Mouse (Mus musculus): ENCODE measurements at regions not wholly inside any gene's neighbourhood (a gene's known extent, or its start where the extent isn't known, plus 50 kb on each side); places are given as distances from the start of the nearest gene placed in this dataset.

DNA sequence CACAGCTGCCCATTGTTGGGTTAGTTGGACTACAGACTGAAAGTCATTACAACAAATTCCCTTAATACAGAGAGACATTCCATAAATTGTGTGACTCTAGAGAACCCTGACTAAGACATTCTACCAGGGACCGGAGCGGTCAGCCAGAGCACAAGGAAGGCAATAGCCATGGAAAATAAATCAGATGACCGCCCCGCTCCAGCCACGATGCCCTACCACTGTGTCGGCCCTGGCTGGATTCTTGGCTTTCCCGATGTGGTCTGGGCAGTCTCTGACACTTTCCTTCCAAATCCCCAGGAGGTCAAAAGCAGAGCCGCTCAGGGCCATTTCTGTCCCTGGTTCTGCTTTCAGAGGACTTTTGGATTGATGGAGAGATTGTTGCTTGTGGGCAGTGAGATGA, 57.8 kb downstream of the Lsm3 start:
- DNase-seq (ENCODE audit: low spot score in 2 of 2), result no peak

DNA sequence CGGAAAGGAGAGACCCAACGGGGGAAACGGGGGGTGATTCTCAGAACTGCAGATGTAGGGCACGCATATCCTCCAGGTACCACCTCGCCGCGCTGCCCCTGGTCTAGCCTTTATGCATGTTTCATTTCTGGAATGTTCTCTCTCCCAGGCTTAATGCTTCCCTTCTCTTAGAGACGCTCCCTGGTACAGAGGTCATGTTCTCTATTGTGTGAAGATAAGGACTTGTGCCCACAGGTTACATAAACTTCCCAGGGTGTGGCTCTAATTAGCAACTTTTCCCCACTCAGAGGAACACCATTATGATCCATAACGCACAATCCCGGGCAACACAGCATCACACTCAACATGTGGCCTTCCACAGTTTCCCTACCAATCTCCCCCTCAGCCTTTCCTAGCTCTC, 58.7 kb downstream of the Lsm3 start:
- no peak for DNase-seq (ENCODE audit: low spot score in 2 of 2)

DNA sequence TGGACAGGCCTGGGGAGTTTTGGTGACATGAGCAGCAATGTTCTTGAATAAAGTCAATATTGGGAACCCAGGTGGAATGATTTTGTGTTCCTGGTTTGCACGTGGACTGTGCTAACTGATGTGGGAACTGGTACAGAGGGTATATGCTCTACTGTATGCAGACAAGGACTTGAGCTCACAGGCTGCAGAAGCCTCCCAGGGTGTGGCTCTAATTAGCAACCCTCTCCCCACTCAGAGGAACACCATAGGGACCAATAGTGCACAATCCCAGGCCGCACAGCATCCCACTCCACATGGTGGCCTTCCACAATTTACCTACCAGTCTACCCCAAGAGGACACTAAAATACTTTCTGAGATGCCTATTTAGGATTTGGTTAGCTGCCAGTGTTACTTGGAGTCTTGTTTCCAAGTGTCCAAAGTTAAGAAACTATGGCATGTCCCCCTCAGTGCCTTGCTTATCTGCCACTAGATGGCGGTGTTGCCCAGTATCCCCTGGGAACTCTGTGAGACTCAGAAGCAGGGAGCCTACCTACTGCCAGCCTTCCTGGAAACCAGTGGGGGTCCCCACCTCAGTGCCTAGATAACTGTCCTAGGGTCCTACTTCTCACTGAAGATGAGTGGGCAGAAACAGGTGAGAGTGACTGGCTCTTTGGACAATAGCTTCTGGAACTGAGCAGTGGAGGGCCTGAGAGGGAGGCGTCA, 60.1 kb downstream of the Lsm3 start:
- peak; percentile 81 to 85 for DNase-seq (ENCODE audit: low spot score in 2 of 2)

DNA sequence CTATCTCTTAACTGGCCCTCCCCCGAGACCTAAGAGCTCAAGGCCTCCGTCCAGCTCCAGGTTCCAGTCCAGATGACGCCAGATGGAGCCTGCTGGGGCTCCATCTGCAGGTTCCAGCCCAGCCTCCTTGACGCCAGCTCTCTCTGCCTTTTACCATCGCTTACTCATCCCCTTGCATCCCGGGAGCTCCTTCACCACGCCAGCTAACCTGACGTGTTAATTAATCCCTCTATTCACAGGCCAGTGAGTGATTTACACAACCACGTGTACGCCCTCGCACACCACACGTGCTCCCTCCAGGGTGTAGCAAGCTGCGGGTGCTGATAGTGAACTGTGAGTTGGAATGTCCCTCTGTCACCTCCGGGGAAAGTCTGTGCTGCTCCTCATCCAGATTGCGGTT, 61.2 kb downstream of the Lsm3 start:
- DNase-seq (ENCODE audit: low spot score in 2 of 2), result peak; percentile 32 to 33

DNA sequence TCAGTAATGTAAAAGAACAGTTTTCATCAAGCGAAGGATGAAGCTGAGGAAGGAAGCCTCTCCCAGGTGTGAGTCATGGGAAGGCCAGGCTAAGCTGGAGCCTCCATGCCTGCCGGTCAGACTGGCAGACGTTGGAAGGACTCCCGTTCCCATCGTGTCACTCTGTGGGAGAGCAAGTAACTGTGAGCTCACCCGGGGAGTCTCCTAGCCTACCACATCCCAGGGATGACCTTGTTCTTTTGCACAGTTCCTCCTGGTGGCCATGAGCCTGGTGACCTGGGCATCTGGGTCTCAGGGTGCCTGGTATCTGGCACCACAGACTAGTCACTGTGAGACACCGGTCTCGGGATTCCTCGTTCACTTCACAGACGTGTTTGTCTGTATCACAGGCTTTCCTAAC, 63.9 kb downstream of the Lsm3 start:
- no peak for DNase-seq (ENCODE audit: low spot score in 2 of 2)

DNA sequence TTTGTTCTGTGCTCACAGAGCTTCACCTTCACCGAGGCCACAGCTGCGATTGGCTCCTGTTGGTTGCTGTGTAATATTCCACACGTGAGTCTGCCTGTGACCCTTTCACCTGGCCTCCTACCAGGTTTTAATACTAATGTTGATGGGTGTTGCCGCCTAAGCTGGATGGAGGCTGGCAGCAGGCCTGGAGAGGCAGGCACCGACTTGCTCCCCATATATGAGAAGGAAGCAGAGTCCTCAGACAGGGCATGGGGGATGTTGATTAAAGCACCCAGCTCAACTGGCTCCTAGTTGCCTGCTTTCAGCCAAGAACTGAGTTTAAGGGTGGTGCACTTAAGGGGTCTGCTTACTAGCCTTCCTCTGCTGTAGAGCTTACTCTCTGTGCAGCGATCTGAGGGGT, 64.9 kb downstream of the Lsm3 start:
- DNase-seq (ENCODE audit: low spot score in 2 of 2), result no peak

DNA sequence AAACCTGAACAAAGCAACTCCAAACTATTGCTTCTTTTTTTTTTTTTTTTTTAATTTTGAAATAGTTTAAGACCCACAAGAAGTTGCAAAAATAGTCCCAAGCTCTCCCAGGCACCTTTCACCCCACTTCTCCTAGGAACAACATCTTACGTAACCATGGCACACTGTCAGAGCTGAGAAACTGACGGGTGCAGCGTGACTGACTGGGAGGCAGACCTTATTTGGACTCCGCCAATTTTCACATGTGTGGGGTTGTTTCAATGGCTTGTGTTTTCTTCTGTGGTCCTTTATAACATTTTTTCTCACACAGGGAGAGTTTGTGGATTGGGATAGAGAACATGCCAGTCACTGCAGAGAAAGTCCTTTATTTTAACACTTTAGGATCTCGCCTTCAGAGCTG, 66.6 kb downstream of the Lsm3 start:
- DNase-seq (ENCODE audit: low spot score in 2 of 2), result no peak

DNA sequence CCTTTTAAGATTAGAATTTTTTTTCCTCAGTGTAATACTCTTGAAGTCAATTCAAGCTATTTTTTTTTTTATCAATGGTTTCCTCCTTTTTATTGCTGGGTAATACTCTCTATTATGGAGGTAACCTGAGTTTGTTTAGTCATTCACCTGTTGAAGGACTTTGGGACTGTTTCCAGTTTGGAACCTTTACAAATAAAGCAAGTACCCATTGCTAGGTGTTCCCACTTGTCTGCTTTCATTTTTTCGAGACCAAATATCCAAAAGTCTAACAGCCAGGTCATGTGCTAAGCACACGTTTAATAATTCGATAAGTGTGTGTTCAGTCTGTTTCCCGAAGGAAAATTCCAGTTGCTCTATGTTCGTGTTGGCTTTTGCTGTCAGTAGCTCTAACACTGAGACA, 67.6 kb downstream of the Lsm3 start:
- DNase-seq (ENCODE audit: low spot score in 2 of 2), result no peak

DNA sequence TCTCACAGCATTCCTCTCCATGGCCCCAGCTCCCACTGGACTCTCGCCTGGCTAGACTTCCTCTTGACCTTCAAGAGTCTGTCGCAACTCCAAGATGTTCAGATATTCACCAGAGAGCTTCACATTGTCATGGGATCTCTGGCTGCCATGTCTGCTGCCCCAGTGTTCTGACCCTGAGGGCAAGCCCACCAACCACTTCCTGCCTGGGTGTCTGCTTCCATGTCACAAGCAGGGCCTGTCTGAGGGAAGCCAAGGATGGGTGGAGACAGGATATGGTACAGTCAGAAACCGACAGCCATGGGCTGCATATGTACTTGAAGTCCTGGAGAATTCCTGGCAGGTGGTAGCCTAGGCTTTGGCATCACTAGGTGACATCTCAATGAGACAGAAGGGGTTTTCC, 69.8 kb downstream of the Lsm3 start:
- no peak for DNase-seq (ENCODE audit: low spot score in 2 of 2)

DNA sequence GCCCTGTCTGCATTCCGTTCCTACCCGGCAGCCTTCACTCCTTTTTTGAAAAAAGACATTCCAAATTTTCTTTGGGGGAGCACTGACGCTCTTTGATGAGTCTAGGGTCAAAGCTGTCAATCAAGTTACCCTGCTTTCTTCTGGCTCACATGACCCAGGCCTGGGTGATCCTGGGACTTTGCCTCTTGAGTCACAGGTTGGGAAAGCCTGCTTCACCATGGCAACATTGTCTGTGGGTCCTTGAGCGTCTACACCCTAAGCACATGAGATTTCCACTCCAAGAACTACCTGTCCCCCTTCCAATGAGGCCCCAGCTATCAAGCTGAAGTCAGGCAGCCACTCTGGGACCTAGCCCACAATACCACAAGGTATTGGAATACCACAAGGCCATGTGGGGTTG, 73.5 kb downstream of the Lsm3 start:
- no peak for DNase-seq (ENCODE audit: low spot score in 2 of 2)

DNA sequence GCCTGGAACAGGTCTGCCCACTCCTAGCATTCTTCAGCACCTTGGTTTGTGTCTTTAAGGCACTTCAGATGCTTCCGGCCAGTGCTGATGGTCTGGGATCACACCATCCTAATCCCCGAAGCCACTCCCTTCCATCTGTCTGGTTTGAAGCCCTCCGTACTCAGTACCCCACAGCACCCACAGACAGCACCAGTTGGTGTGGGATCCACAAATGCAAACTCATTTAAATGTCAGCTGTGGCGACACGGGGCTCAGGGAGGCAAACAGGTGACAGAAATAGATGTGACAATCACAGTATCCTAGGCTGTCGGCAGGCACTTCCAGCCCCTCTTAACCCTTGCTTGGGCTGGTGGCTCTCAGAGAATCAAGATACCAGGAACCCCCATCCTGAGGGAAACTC, 74.7 kb downstream of the Lsm3 start:
- DNase-seq (ENCODE audit: low spot score in 2 of 2), result no peak

DNA sequence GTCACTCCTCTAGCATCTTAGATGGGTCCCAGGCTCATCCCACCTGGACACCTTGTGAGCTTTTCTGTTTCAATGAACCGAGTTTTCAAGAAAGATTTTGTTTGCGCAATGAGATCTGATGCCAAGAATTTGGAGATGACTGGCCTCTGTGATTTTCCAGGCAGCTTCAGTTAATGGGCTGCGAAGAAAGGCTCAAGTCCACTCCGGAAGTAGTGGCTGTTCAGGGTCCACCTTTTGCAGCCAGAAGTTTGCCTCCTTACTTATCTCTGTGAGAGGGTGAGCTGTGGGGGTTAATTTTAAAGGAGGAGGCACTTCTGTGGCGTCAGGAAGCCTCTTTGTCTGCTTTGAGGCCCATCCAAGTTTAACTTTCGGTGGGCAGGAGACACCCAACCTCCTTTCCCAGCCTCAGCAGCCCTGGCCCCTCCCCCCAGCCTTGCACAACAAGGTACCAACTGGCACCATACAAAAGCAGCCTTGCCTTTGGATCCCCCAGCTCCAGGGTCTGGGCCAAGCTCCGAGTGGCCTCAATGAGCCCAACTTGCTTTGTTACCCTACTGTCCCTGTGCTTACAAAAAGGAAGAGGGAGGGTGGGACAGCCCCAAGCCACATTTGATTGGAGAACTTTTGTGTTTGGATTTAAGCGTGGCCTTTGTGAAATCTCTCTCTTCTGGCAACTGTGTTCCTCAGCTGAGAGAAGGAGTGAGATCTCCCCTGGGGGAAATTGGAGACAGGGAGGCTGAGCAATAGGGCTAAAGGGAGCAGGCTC, 75.3 kb downstream of the Lsm3 start:
- DNase-seq (ENCODE audit: low spot score in 2 of 2), result peak; percentile 22 to 33

DNA sequence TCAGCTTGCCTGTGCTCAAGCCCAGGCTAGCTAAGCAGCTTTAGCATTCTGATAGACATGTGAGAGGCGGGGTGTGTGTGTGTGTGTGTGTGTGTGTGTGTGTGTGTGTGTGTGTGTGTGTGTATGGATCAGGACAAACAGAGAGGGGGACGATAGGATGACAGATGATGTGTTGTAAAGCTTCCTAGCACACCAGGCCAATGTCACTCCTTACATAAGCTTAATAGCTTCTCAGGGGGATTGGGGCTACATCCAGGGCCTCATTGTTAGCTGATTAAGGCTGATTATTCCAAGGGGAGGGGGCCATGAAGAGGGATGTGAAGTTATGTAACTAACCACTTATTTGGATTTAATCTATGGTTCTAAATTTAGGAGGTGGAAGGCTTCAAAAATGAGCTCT, 76.9 kb downstream of the Lsm3 start:
- DNase-seq (ENCODE audit: low spot score in 2 of 2), result no peak

DNA sequence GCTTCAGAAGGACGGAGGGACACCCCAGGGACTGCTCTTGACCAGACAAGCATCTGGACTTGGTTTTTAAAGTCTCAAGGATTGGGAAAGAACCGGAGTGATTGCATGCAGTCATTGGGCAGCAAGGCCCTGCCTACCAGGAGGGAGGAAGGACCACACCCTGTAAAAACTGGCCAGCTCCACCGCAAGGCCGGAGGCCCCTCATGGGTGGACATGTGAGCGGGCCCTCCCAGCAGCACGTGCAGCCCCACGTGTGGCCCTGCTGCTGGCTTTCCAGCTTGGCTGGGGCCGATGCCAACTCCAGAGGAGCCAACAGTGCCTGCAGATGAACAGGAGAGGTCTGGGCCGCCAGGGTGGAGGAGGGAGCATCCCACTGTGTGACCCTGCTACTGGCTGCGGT, 83.2 kb downstream of the Lsm3 start:
- peak; percentile 78 to 86 for DNase-seq (ENCODE audit: low spot score in 2 of 2)

DNA sequence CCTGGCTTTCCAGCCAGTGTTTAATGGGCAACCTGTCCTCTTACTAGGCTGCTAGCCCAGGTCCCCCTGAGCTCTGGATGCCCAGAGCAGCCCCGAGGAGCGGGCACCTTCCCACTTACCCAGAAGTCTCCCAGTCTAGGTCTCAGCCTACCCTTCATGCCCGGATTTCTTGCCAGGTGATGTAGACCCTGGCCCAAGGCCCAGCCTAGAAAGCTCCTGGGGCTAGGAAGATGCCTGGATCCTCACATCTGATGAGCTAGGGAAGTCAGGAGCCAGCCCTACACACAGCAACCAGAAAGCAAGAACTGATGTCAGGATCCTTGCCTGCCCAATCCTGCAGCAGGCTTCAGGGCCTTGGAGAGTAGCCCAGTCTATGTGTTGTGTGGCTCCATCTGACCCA, 83.7 kb upstream of the Slc6a6 start:
- DNase-seq (ENCODE audit: low spot score in 2 of 2), result no peak

DNA sequence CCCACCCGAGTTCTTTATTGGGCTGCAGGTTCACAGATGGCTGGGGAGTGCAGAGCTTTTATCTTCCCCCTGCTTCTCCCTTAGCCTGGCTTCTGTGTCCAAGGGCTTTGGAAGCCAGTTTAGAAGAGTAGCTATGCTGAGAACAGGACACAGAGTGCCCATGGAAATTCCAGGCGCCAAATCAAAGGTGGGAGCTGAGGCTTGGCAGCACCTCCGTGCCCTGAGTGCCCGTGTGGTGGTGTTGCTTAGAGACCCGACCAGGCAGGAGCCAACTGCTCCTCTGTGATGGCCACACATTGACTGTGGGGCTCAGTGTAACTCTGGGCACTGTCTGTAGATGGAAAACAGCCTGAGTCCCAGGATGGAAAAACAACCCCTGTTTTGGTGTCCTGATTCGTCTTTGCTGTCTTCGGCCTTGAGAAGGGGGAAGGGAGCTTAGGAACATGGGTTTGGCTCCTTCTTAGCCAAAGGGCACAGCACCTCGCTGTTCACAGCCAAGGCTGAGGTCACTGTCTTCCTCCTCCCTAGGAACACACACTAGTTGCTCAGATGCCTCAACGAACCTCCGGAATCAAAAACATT, 77.1 kb upstream of the Slc6a6 start:
- DNase-seq (ENCODE audit: low spot score in 2 of 2), result peak; percentile 26 to 31

DNA sequence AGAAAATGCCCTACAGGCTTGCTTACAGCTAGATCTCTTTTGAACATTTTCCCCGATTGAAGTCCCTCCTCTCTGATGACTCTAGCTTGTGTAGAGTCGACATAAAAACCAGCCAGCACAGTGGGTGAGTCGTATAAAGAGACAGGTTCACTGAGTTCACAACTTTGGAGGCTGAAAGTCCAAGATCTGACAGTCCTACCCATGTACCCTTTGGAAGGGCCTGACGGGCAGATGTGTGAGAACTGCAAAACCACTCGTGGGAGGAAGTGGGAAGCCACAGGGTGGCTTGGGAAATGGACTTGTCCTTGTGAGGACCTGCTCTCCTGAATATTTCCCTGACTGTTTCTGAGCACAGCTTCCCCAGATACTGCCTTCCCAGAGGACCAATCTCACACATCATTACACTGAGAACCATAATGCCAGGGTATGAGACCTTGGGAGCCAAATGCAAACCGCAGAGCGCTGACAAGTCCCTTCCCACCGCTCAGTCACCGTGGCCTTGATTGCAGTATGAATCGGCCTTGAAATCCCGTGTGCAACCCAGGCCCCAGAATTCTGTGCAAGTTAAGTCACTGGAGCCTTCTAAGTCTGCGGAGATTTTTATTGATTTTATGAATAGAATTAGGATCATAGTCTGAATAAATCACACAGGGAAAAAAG, 76.1 kb upstream of the Slc6a6 start:
- no peak for DNase-seq (ENCODE audit: low spot score in 2 of 2)

DNA sequence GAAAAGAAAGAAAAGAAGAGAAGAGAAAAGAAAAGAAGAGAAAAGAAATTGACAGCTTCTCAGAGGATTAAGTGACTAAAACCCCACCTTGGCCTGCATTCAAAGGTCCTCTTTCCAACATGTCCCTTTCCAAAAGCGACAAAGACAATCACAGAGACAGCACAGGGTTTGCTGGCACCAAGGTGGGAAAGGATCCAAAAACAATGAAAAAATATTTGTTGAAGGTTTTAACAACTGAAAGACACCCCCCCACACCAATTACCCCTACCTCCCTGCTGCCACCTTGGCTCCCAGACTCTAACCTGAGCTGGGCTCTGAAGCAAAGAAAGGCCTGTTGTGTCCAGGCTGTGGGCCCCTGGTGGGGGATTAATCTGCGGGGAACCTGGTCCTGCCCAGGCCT, 74.2 kb upstream of the Slc6a6 start:
- no peak for DNase-seq (ENCODE audit: low spot score in 2 of 2)

DNA sequence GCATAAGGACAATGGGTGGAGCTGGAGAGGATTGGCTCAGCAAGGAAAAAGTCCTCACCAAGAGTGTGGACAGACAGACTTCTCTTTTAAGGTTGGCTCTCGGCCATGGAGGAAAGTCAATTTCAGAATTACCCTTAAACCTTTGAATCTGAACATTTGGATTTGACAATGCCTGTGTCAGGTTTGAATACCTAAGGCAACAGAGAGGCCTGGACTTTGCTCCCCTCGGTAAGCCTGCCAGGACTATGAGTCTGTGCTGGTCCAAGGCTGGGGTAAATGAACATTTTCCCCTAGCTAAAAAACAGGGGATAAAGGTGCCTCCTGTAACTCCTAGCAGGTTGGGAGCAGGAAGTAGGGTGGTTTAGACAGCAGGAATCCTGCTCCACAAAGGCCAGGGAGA, 68.8 kb upstream of the Slc6a6 start:
- no peak for DNase-seq (ENCODE audit: low spot score in 2 of 2)

DNA sequence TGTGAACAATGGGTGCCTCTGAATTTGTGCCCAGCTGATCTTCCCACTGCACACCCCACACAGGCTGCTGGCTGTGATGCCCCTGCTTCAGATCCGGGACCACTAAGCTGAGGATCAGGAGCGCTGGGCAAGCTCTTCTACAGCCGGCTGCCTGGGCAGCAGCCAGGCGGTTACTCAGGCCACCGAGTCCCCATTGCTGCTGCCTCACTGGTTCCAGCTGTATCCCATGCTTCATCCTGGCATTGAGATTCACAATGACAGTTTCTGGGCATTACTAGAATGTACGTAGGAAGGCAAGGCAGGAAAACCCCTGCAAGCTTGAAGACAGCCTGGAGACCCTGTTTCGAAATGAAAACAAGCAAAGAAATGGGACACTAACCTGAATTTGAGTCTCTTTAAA, 67.3 kb upstream of the Slc6a6 start:
- peak; percentile 43 to 57 for DNase-seq (ENCODE audit: low spot score in 2 of 2)

DNA sequence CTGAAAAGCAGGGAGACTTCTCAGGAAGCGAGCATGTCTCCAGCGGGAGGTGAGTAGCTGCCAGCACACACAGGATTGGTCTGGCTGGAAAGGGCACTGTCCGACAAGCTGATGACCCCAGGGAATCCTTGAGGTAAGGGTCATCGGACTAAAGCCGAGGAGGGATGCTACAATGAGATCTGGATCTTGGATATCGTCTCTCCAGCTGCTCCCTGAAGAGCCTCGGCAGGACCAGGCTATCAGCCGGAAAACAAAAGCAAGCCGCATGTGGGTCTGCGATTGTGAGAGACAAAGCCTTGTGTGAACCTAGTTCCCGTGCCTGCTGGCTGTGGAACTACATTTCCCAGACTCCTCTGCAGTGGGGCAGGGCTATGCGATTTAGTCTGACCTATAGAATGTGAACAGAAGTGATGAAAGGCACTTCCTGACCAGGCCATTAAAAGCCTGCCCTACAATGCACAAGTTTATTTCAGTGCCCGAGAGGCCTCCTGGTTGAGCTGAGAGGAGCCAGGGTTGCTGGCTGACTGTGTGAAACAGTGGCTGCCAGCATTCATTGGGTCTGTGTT, 66.7 kb upstream of the Slc6a6 start:
- DNase-seq (ENCODE audit: low spot score in 2 of 2), result peak; percentile 55 to 64

DNA sequence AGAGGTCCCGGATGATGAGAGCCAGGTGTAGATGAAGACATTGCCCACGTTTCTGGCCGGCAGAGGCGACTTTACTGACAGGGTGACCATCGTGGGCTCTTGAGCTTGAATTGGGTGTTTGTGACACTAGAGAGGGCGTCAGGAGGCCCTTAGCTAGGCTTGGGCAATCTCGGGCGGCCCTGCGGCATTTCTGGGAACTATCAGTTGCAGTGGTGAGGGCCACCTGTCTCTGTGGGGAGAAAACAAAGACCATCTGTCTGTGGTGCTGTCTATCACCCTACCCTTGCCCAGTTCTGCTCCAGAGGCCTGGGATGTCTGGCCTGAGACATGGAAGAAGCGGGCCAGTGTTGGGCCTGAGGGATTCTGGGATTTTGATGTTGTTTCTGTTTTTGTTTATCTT, 66.2 kb upstream of the Slc6a6 start:
- no peak for DNase-seq (ENCODE audit: low spot score in 2 of 2)

All from layer of hippocampus, postnatal 10 days (tissue).